Mouse (Mus musculus): ENCODE results near the gene Susd2. TPM values are rescaled to one million over a fixed set of nuclear protein-coding genes. Genes with fewer than 3 reads are reported as not detected.

The Susd2 gene
- total and polyA plus RNA-seq, 3 experiments, result 0.51 to 3.0 (median 0.70) TPM

DNA sequence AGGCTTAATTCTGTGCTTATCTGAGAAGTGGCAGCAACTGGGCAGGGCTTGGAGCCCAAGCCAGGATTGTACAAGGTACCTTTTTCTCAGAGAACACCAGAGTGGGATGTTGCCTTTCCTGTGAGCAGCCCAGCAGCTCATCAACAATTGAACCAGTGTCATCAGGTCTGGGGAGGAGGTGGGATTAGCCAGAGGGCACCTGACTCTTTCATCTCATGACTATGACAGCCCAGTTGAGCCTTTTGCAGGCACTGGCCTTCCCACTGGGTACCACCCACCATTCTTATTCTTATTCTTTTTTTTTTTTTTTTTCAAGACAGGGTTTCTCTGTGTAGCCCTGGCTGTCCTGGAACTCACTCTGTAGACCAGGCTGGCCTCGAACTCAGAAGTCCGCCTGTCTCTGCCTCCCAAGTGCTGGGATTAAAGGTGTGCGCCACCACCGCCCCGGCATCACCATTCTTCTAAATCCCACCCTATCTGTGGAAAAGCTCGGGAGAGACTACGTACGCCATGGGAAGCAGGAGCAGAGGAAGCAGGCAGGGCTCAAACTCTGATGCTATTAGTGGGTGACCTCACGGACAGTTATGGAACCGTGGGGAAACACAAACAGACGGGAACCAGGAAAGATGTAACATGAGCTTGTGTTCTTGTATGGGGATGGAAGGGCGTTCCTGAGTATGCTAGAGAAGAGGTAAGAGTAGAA, 7.6 kb downstream of the Susd2 start:
- in situ Hi-C loops (cut with MboI; ENCODE audit: low pct_ligation_motif_present, low pct_unique_long_range_greater_than_20kb, low sequenced_read_pairs) (loop anchor here (10.0 kb wide), 1 partner anchor 51 kb away; the partner anchor contains the start of gene Ggt5), dilution Hi-C loops (cut with MboI; ENCODE audit: extremely low pct_ligation_motif_present, extremely low pct_unique_long_range_greater_than_20kb, low sequenced_read_pairs) (no loop called here)
- TF ChIP-seq E2F4 (IDR thresholded peaks at IDR 0.05; ENCODE audit: insufficient replicate concordance, low read depth, low read length) (no peak), JUND (conservative IDR thresholded peaks at IDR 0.05; ENCODE audit: low read depth, low read length) (no peak), CHD2 (IDR thresholded peaks at IDR 0.05; ENCODE audit: low read length) (no peak), BHLHE40 (IDR thresholded peaks at IDR 0.05; ENCODE audit: low read depth, low read length) (no peak), JUN (IDR thresholded peaks at IDR 0.05; ENCODE audit: insufficient read depth, low read depth, low read length) (no peak), EP300 (IDR thresholded peaks at IDR 0.05; ENCODE audit: low read length) (no peak)
- no peaks in the 10 kb centered on the region for H3K9me3 ChIP-seq (replicated peaks; ENCODE audit: low read length)
- H3K79me2 ChIP-seq (replicated peaks; ENCODE audit: control insufficient read depth, extremely low read depth, insufficient read depth, poor library complexity, severe bottlenecking), result no peaks in the 10 kb centered on the region
- H3K36me3 ChIP-seq (replicated peaks in 1 of 2; ENCODE audit: control insufficient read depth in 1 of 2, insufficient read depth in 1 of 2, low read length in 1 of 2), result peaks cover 0 to 42% of the 10 kb centered on the region in 2 experiments
- no peak overlapping the region for H3K4me2 ChIP-seq (ENCODE audit: insufficient read depth, low read depth, poor library complexity, severe bottlenecking)
- no peak overlapping the region for H3K27ac ChIP-seq (ENCODE audit: insufficient read depth, low read depth)
- H3K27me3 ChIP-seq (replicated peaks), result no peaks in the 10 kb centered on the region
- no peak for DNase-seq (ENCODE audit: extremely low read depth)
- no peak overlapping the region for H3K9ac ChIP-seq (ENCODE audit: insufficient read depth, low read depth)
- H3K4me1 ChIP-seq (ENCODE audit: control insufficient read depth in 1 of 2, insufficient read depth in 2 of 2), result peaks cover 10 to 24% of the 10 kb centered on the region in 2 experiments
- H3K4me3 ChIP-seq (replicated peaks in 1 of 3; ENCODE audit: low read depth in 2 of 3, low read length in 2 of 3, poor library complexity in 1 of 3), result no peak overlapping the region

DNA sequence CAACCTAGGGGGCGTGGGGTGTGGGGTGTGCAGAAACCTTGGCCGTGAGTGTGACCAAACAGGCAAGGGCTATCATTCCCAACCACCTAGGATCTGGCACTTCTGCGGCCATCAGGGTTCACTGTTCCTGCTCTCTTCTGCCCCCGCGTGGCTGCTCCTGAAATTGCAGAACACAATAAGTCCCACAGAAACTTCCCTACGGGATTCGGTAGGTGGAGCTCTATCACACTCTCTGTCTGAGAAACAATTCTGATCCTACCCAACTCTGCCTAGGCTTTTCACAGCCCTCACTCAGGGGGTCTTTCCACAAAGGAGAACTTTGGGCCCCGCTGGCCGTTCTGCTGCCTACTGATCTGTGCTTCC, 8.1 kb downstream of the Susd2 start:
- dilution Hi-C loops (cut with MboI; ENCODE audit: extremely low pct_ligation_motif_present, extremely low pct_unique_long_range_greater_than_20kb, low sequenced_read_pairs), result no loop called here
- no peaks in the 10 kb centered on the region for H3K27me3 ChIP-seq (replicated peaks)
- H3K9ac ChIP-seq (ENCODE audit: insufficient read depth, low read depth), result no peak overlapping the region
- in situ Hi-C loops (cut with MboI; ENCODE audit: low pct_ligation_motif_present, low pct_unique_long_range_greater_than_20kb, low sequenced_read_pairs), result loop anchor here (10.0 kb wide), 1 partner anchor 51 kb away; the partner anchor contains the start of gene Ggt5
- no peak overlapping the region for H3K27ac ChIP-seq (ENCODE audit: insufficient read depth, low read depth)
- no peak overlapping the region for H3K4me3 ChIP-seq (replicated peaks in 1 of 3; ENCODE audit: low read depth in 2 of 3, low read length in 2 of 3, poor library complexity in 1 of 3)
- H3K36me3 ChIP-seq (replicated peaks in 1 of 2; ENCODE audit: control insufficient read depth in 1 of 2, insufficient read depth in 1 of 2, low read length in 1 of 2), result peaks cover 0 to 40% of the 10 kb centered on the region in 2 experiments
- peak; percentile 77 for DNase-seq (ENCODE audit: extremely low read depth)
- peaks cover 10 to 19% of the 10 kb centered on the region in 2 experiments; a peak in 3 of 4 replicates for H3K4me1 ChIP-seq (ENCODE audit: control insufficient read depth in 1 of 2, insufficient read depth in 2 of 2)
- H3K4me2 ChIP-seq (ENCODE audit: insufficient read depth, low read depth, poor library complexity, severe bottlenecking), result peak overlapping the region; percentile 55
- H3K9me3 ChIP-seq (replicated peaks; ENCODE audit: low read length), result no peaks in the 10 kb centered on the region
- H3K79me2 ChIP-seq (replicated peaks; ENCODE audit: control insufficient read depth, extremely low read depth, insufficient read depth, poor library complexity, severe bottlenecking), result no peaks in the 10 kb centered on the region
- TF ChIP-seq MAX (IDR thresholded peaks at IDR 0.05; ENCODE audit: low read length) (no peak), BHLHE40 (IDR thresholded peaks at IDR 0.05; ENCODE audit: low read depth, low read length) (no peak), POLR2A (IDR thresholded peaks at IDR 0.05; ENCODE audit: low read depth, low read length) (no peak), ZKSCAN1 (IDR thresholded peaks at IDR 0.05; ENCODE audit: borderline replicate concordance, low read depth, low read length) (no peak), SMC3 (IDR thresholded peaks at IDR 0.05; ENCODE audit: low read depth, low read length) (peak; percentile 94), KAT2A (IDR thresholded peaks at IDR 0.05; ENCODE audit: insufficient replicate concordance, low read length) (no peak), SIN3A (IDR thresholded peaks at IDR 0.05; ENCODE audit: low read length) (no peak), CTCF (conservative IDR thresholded peaks at IDR 0.05 in 1 of 2, IDR thresholded peaks at IDR 0.05 in 1 of 2; ENCODE audit: low read depth in 2 of 2, low read length in 2 of 2) (peak; percentile 92 to 100), TBP (conservative IDR thresholded peaks at IDR 0.05; ENCODE audit: low read depth, low read length) (no peak), ZNF384 (IDR thresholded peaks at IDR 0.05; ENCODE audit: low read depth, low read length) (0 out of 2 replicates have a peak, but pooled peaks have one; percentile 19), MAZ (IDR thresholded peaks at IDR 0.05; ENCODE audit: low read depth, low read length) (0 out of 2 replicates have a peak, but pooled peaks have one; percentile 30), TCF12 (IDR thresholded peaks at IDR 0.05; ENCODE audit: low read depth, low read length) (0 out of 2 replicates have a peak, but pooled peaks have one; percentile 15), MEF2A (IDR thresholded peaks at IDR 0.05; ENCODE audit: borderline replicate concordance, low read depth, low read length) (0 out of 2 replicates have a peak, but pooled peaks have one; percentile 39), MXI1 (IDR thresholded peaks at IDR 0.05; ENCODE audit: low read depth, low read length) (no peak; the same call in 1 of the 2 replicates), JUND (conservative IDR thresholded peaks at IDR 0.05; ENCODE audit: low read depth, low read length) (no peak), MAFK (IDR thresholded peaks at IDR 0.05; ENCODE audit: insufficient replicate concordance, low read length) (no peak), PAX5 (IDR thresholded peaks at IDR 0.05; ENCODE audit: low read length) (no peak), MYC (IDR thresholded peaks at IDR 0.05; ENCODE audit: low read depth, low read length) (0 out of 2 replicates have a peak, but pooled peaks have one; percentile 33), CHD1 (IDR thresholded peaks at IDR 0.05; ENCODE audit: low read depth, low read length) (no peak), E2F4 (IDR thresholded peaks at IDR 0.05; ENCODE audit: insufficient replicate concordance, low read depth, low read length) (no peak), POLR2AphosphoS2 (IDR thresholded peaks at IDR 0.05; ENCODE audit: low read depth, low read length) (no peak), CHD2 (IDR thresholded peaks at IDR 0.05; ENCODE audit: low read length) (no peak), ETS1 (conservative IDR thresholded peaks at IDR 0.05; ENCODE audit: low read depth, low read length) (no peak), HCFC1 (IDR thresholded peaks at IDR 0.05; ENCODE audit: low read depth, low read length) (peak; percentile 34), UBTF (IDR thresholded peaks at IDR 0.05; ENCODE audit: low read depth, low read length) (no peak), NRF1 (IDR thresholded peaks at IDR 0.05; ENCODE audit: low read depth, low read length) (no peak), RCOR1 (conservative IDR thresholded peaks at IDR 0.05; ENCODE audit: low read depth, low read length) (no peak), JUN (IDR thresholded peaks at IDR 0.05; ENCODE audit: insufficient read depth, low read depth, low read length) (no peak), USF2 (conservative IDR thresholded peaks at IDR 0.05; ENCODE audit: low read depth, low read length) (no peak), ELF1 (IDR thresholded peaks at IDR 0.05; ENCODE audit: low read depth, low read length) (peak; percentile 47; the same call in 1 of the 2 replicates)

Data from CH12.LX (cell line).